Mouse (Mus musculus) MEL (cell line): ENCODE results near the gene Cactin.

Source experiments
- CHD1 ChIP-seq: IDR thresholded peaks from 2 replicates; pipeline ENCODE4 v1.6.1; 2012; ENCODE audit warnings: low read depth, mild to moderate bottlenecking, inconsistent platforms, low read length, improper control_type of control experiment
- CHD2 ChIP-seq: IDR thresholded peaks from 2 replicates; pipeline ENCODE4 v1.6.1; 2011; ENCODE audit warnings: low read length, improper control_type of control experiment
- CTCF ChIP-seq, 3 experiments: IDR thresholded peaks in 2 of 3; conservative IDR thresholded peaks in 1 of 3; 2 replicates each; pipeline ENCODE4 v1.5.1; 2011 to 2012; ENCODE audit warnings: low read length in 3 of 3, low read depth in 2 of 3, mild to moderate bottlenecking in 2 of 3, improper control_type of control experiment in 1 of 3, inconsistent platforms in 1 of 3, mixed read lengths in 1 of 3, moderate library complexity in 1 of 3; ENCODE audit not compliant: control insufficient read depth in 1 of 3, insufficient read depth in 1 of 3, poor library complexity in 1 of 3, severe bottlenecking in 1 of 3
- E2F4 ChIP-seq: IDR thresholded peaks from 2 replicates; pipeline ENCODE4 v1.6.1; 2011; ENCODE audit warnings: low read depth, low read length, improper control_type of control experiment, borderline replicate concordance
- ELF1 ChIP-seq: IDR thresholded peaks from 2 replicates; pipeline ENCODE4 v1.6.1; 2014; ENCODE audit warnings: low read depth, mild to moderate bottlenecking, inconsistent platforms, low read length, improper control_type of control experiment, moderate library complexity
- EP300 ChIP-seq, 2 experiments: IDR thresholded peaks; 2 replicates each; pipeline ENCODE4 v1.6.1; 2011; ENCODE audit warnings: improper control_type of control experiment in 2 of 2, low read length in 2 of 2, low read depth in 1 of 2, mild to moderate bottlenecking in 1 of 2
- MAFK ChIP-seq: IDR thresholded peaks from 2 replicates; pipeline ENCODE4 v1.6.1; 2011; ENCODE audit warnings: low read depth, mild to moderate bottlenecking, low read length, improper control_type of control experiment, borderline replicate concordance
- MXI1 ChIP-seq: IDR thresholded peaks from 2 replicates; pipeline ENCODE4 v1.6.1; 2011; ENCODE audit warnings: mild to moderate bottlenecking, low read depth, low read length, improper control_type of control experiment
- NRF1 ChIP-seq: IDR thresholded peaks from 2 replicates; pipeline ENCODE4 v1.6.1; 2014; ENCODE audit warnings: low read depth, mild to moderate bottlenecking, inconsistent platforms, low read length, improper control_type of control experiment, moderate library complexity; ENCODE audit not compliant: poor library complexity, insufficient read depth, severe bottlenecking
- POLR2A ChIP-seq, 2 experiments: IDR thresholded peaks; 2 replicates each; pipeline ENCODE4 v1.6.1; 2011 to 2012; ENCODE audit warnings: low read length in 2 of 2, mild to moderate bottlenecking in 2 of 2, control low read depth in 1 of 2, improper control_type of control experiment in 1 of 2, low read depth in 1 of 2, moderate library complexity in 1 of 2; ENCODE audit not compliant: control insufficient read depth in 1 of 2, insufficient read depth in 1 of 2, poor library complexity in 1 of 2
- POLR2AphosphoS2 ChIP-seq: IDR thresholded peaks from 2 replicates; pipeline ENCODE4 v1.6.1; 2011; ENCODE audit warnings: low read length, improper control_type of control experiment
- RCOR1 ChIP-seq: IDR thresholded peaks from 2 replicates; pipeline ENCODE4 v1.6.1; 2012; ENCODE audit warnings: low read depth, mild to moderate bottlenecking, inconsistent platforms, low read length, improper control_type of control experiment
- USF1 ChIP-seq: IDR thresholded peaks from 2 replicates; pipeline ENCODE4 v1.6.1; 2014; ENCODE audit warnings: low read depth, mild to moderate bottlenecking, inconsistent platforms, low read length, improper control_type of control experiment, moderate library complexity
- ZC3H11A ChIP-seq: IDR thresholded peaks from 2 replicates; pipeline ENCODE4 v1.6.1; 2012; ENCODE audit warnings: low read depth, mild to moderate bottlenecking, inconsistent platforms, low read length, improper control_type of control experiment

GRCm38 (mm10) chr10:81341333-81341949 is 20.5 kb downstream of the Cactin start:
- TF ChIP-seq USF1, result no peak
- TF ChIP-seq POLR2A (IDR thresholded peaks at IDR 0.05; ENCODE audit: control insufficient read depth in 1 of 2, insufficient read depth in 1 of 2, low read depth in 1 of 2, low read length in 2 of 2, poor library complexity in 1 of 2), result no peak
- no peak for TF ChIP-seq CHD2
- TF ChIP-seq ZC3H11A, result no peak
- peak; percentile 64 to 91 (median 79) for TF ChIP-seq CTCF (IDR thresholded peaks at IDR 0.05 in 2 of 3, conservative IDR thresholded peaks at IDR 0.05 in 1 of 3; ENCODE audit: control insufficient read depth in 1 of 3, insufficient read depth in 1 of 3, low read depth in 2 of 3, low read length in 3 of 3, poor library complexity in 1 of 3, severe bottlenecking in 1 of 3)
- TF ChIP-seq RCOR1, result no peak
- TF ChIP-seq MAFK, result no peak
- TF ChIP-seq E2F4, result no peak
- no peak for TF ChIP-seq MXI1
- TF ChIP-seq NRF1, result no peak
- TF ChIP-seq ELF1, result no peak
- no peak for TF ChIP-seq POLR2AphosphoS2
- TF ChIP-seq EP300 (IDR thresholded peaks at IDR 0.05; ENCODE audit: low read depth in 1 of 2, low read length in 2 of 2), result no peak
- TF ChIP-seq CHD1, result no peak
